Mouse (Mus musculus): Measurements from ENCODE around the gene Dhx9.

DNA sequence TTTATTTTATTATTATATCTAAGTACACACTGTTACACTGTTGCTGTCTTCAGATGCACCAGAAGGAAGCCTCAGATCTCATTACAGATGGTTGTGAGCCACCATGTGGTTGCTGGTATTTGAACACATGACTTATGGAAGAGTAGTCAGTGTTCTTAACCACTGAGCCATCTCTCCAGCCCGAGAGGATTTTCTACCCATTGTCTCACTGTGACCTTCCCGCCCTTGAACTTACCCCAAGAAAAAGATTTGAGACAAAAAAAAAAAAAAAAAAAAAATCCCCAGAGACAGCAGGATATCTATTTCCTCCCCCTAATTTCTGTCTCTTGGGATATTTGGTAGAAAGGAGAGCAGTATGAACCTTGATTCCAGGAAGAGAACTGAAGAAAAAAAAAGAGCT lies 2.1 kb upstream of the Dhx9 start:
- TF ChIP-seq CTCF (IDR thresholded peaks at IDR 0.05; ENCODE audit: low read depth), result no peak
- no peak for TF ChIP-seq EP300 (IDR thresholded peaks at IDR 0.05; ENCODE audit: low read depth)

All from liver, embryonic 14.5 days (tissue).